Mouse (Mus musculus) heart, postnatal 0 days (tissue): ENCODE data around the gene Faim. TPM values are rescaled to one million over a fixed set of nuclear protein-coding genes. Genes with fewer than 3 reads are reported as not detected.

Experiments used
- ATAC-seq: fragments of 200-750 bp; cut with Nextera tagmentation; 2 replicates; pipeline ENCODE4 v1.8.0; 2017; ENCODE audit warnings: low read depth, moderate number of reproducible peaks, moderate library complexity; ENCODE audit not compliant: insufficient read depth
- DNase-seq: peaks from one replicate; pipeline ENCODE4 v3.0.0-alpha.2; 2016; ENCODE audit warnings: low spot score
- H3K27ac ChIP-seq: fragments of 300-500 bp; sonication (generic); 2 replicates; pipeline ENCODE4 v1.5.1; 2014; ENCODE audit warnings: low read depth, mild to moderate bottlenecking
- H3K27me3 ChIP-seq: fragments of 300-500 bp; sonication (generic); 2 replicates; pipeline ENCODE4 v1.6.1; 2014; ENCODE audit warnings: low read length, mixed read lengths; ENCODE audit not compliant: control insufficient read depth, insufficient read depth
- H3K36me3 ChIP-seq: fragments of 300-500 bp; sonication (generic); replicated peaks from 2 replicates; pipeline ENCODE4 v1.6.1; 2014; ENCODE audit warnings: low read length, mixed read lengths; ENCODE audit not compliant: control insufficient read depth, insufficient read depth
- H3K4me1 ChIP-seq: fragments of 300-500 bp; sonication (generic); 2 replicates; pipeline ENCODE4 v1.6.1; 2014; ENCODE audit warnings: antibody characterized with exemption; ENCODE audit not compliant: control insufficient read depth, insufficient read depth
- H3K4me2 ChIP-seq: fragments of 300-500 bp; sonication (generic); 2 replicates; pipeline ENCODE4 v1.6.1; 2014; ENCODE audit warnings: low read depth, mild to moderate bottlenecking, low read length, moderate library complexity
- H3K4me3 ChIP-seq: fragments of 300-500 bp; sonication (generic); 2 replicates; pipeline ENCODE4 v1.5.1; 2014; ENCODE audit warnings: low read depth, low read length
- H3K9ac ChIP-seq: fragments of 300-500 bp; sonication (generic); replicated peaks from 2 replicates; pipeline ENCODE4 v1.6.1; 2014; ENCODE audit warnings: low read depth, low read length, mixed read lengths
- H3K9me3 ChIP-seq: fragments of 300-500 bp; sonication (generic); replicated peaks from 2 replicates; pipeline ENCODE4 v1.6.1; 2016; ENCODE audit warnings: low read length; ENCODE audit not compliant: control insufficient read depth
- CTCF ChIP-seq: IDR thresholded peaks from 2 replicates; pipeline ENCODE4 v1.5.1; 2016; ENCODE audit warnings: antibody characterized with exemption, control low read depth, low read depth
- EP300 ChIP-seq: IDR thresholded peaks from 2 replicates; pipeline ENCODE4 v1.6.1; 2016; ENCODE audit warnings: antibody characterized with exemption, low read depth
- WGBS: fragments of 180-500 bp; shearing (Covaris S2); extraction: QIAGEN DNeasy Blood & Tissue Kit; methylation state at CpG from one replicate; pipeline ENCODE4 v1.1.7; 2014; 5-methylcytosine and 5-hydroxymethylcytosine counted together
- polyA plus RNA-seq: library from polyadenylated mRNA; unstranded; fragments of >200 nt; fragmentation: Nextera tagmentation; extraction: Ambion mirVana; gene quantifications from 2 replicates; pipeline ENCODE4 v1.2.1, GENCODE M21; 2015
- total RNA-seq: library from RNA; depleted of rRNA; stranded (reverse); fragments of >200 nt; gene quantifications from 2 replicates; pipeline ENCODE4 v1.2.3, GENCODE M21; 2014; ENCODE audit warnings: low replicate concordance

Faim gene
- total and polyA plus RNA-seq, 2 experiments from 2014 or later = 6.3 to 24.3 TPM

- Histone ChIP-seq H3K4me2 (no peak overlapping the region), H3K4me1 (no peaks in the 10 kb centered on the region), H3K9me3 (no peaks in the 10 kb centered on the region), H3K27ac (no peak overlapping the region), H3K36me3 (peaks cover 19% of the 10 kb centered on the region), H3K9ac (no peak overlapping the region), H3K27me3 (no peaks in the 10 kb centered on the region), H3K4me3 (no peak overlapping the region)
- ATAC-seq (no peak), DNase-seq (no peak)
- WGBS = 55% methylated on average over 9 of the region's 9 CpGs
- TF ChIP-seq EP300 (no peak), CTCF (no peak)
Measured at GRCm38 (mm10) chr9:98999881-99000339, 13.7 kb downstream of the Faim start.

GRCm38 (mm10) chr9:99001326-99001725, 15.2 kb downstream of the Faim start:
- Histone ChIP-seq H3K4me3 (no peak overlapping the region), H3K9me3 (no peaks in the 10 kb centered on the region), H3K4me1 (no peaks in the 10 kb centered on the region), H3K9ac (no peak overlapping the region), H3K4me2 (no peak overlapping the region), H3K27ac (no peak overlapping the region), H3K36me3 (peaks cover 19% of the 10 kb centered on the region), H3K27me3 (no peaks in the 10 kb centered on the region)
- no peak for TF ChIP-seq CTCF
- TF ChIP-seq EP300 = no peak
- DNase-seq = no peak
- 87% methylated on average over 6 of the region's 6 CpGs for WGBS
- no peak for ATAC-seq

- H3K36me3 ChIP-seq = no peaks in the 10 kb centered on the region
- DNase-seq (peak; percentile 21), ATAC-seq (no peak)
- H3K9ac ChIP-seq = no peak overlapping the region
- H3K4me3 ChIP-seq = no peak overlapping the region
- H3K4me2 ChIP-seq = no peak overlapping the region
- no peak overlapping the region for H3K27ac ChIP-seq
- no peak for TF ChIP-seq EP300
- no peak for TF ChIP-seq CTCF
- no peaks in the 10 kb centered on the region for H3K9me3 ChIP-seq
- H3K4me1 ChIP-seq = no peaks in the 10 kb centered on the region
- whole genome bisulfite sequencing = 59% methylated on average over 12 of the region's 12 CpGs
- no peaks in the 10 kb centered on the region for H3K27me3 ChIP-seq
Measured at GRCm38 (mm10) chr9:99009069-99009897, 23.1 kb downstream of the Faim start.

- no peak overlapping the region for H3K4me2 ChIP-seq
- H3K9me3 ChIP-seq = no peaks in the 10 kb centered on the region
- DNase-seq = no peak
- H3K36me3 ChIP-seq = no peaks in the 10 kb centered on the region
- H3K4me3 ChIP-seq = no peak overlapping the region
- no peak overlapping the region for H3K27ac ChIP-seq
- H3K4me1 ChIP-seq = no peaks in the 10 kb centered on the region
- no peaks in the 10 kb centered on the region for H3K27me3 ChIP-seq
- no peak overlapping the region for H3K9ac ChIP-seq
- WGBS = 91% methylated on average over 3 of the region's 3 CpGs
- ATAC-seq = no peak
- TF ChIP-seq CTCF (no peak), EP300 (no peak)
Measured at GRCm38 (mm10) chr9:99009898-99010199, 23.7 kb downstream of the Faim start.

GRCm38 (mm10) chr9:99016301-99016700, 30.1 kb downstream of the Faim start:
- DNase-seq (no peak), ATAC-seq (no peak)
- no peaks in the 10 kb centered on the region for H3K27me3 ChIP-seq
- 55% methylated on average over 3 of the region's 3 CpGs for WGBS
- no peaks in the 10 kb centered on the region for H3K36me3 ChIP-seq
- H3K4me1 ChIP-seq = no peaks in the 10 kb centered on the region
- no peak overlapping the region for H3K27ac ChIP-seq
- H3K4me3 ChIP-seq = no peak overlapping the region
- no peak overlapping the region for H3K9ac ChIP-seq
- no peak overlapping the region for H3K4me2 ChIP-seq
- H3K9me3 ChIP-seq = no peaks in the 10 kb centered on the region
- no peak for TF ChIP-seq CTCF
- TF ChIP-seq EP300 = no peak

- no peaks in the 10 kb centered on the region for H3K36me3 ChIP-seq
- H3K4me1 ChIP-seq = no peaks in the 10 kb centered on the region
- 69% methylated on average over 3 of the region's 3 CpGs for WGBS
- H3K27me3 ChIP-seq = no peaks in the 10 kb centered on the region
- H3K4me3 ChIP-seq = no peak overlapping the region
- no peak overlapping the region for H3K9ac ChIP-seq
- no peak for DNase-seq
- H3K9me3 ChIP-seq = no peaks in the 10 kb centered on the region
- H3K4me2 ChIP-seq = no peak overlapping the region
- ATAC-seq = no peak
- TF ChIP-seq EP300 (no peak), CTCF (no peak)
- no peak overlapping the region for H3K27ac ChIP-seq
Measured at GRCm38 (mm10) chr9:99016759-99017158, 30.6 kb downstream of the Faim start.
